Mouse (Mus musculus) C2C12 (cell line): Measurements from ENCODE around the gene Minar1. TPM values are rescaled to one million over a fixed set of nuclear protein-coding genes. Genes with fewer than 3 reads are reported as not detected.

Experiments
- H3K27me3 ChIP-seq: one replicate; pipeline ENCODE4 v1.6.1; 2011; ENCODE audit not compliant: control insufficient read depth, insufficient read depth, insufficient read length
- H3K36me3 ChIP-seq: one replicate; pipeline ENCODE4 v1.6.1; 2011; ENCODE audit not compliant: control insufficient read depth, insufficient read depth
- H3K4me3 ChIP-seq: one replicate; pipeline ENCODE4 v1.5.1; 2011; ENCODE audit warnings: mild to moderate bottlenecking, control low read depth; ENCODE audit not compliant: poor library complexity, insufficient read depth, severe bottlenecking
- H3K79me2 ChIP-seq: one replicate; pipeline ENCODE4 v1.6.1; 2011; ENCODE audit not compliant: control insufficient read depth, insufficient read depth
- H3K79me3 ChIP-seq: one replicate; pipeline ENCODE4 v1.6.1; 2011; ENCODE audit warnings: low read depth, control low read depth
- H3ac ChIP-seq: one replicate; pipeline ENCODE3; 2011; ENCODE audit warnings: low read depth; ENCODE audit not compliant: control insufficient read depth, insufficient read length
- CEBPB ChIP-seq: IDR thresholded peaks from one replicate; pipeline ENCODE4 v1.6.1; 2011; ENCODE audit warnings: low read depth, mild to moderate bottlenecking, control low read depth, moderate library complexity
- CTCF ChIP-seq: IDR thresholded peaks from one replicate; pipeline ENCODE4 v1.5.1; 2011; ENCODE audit not compliant: control insufficient read depth, insufficient read depth, insufficient read length
- FOSL1 ChIP-seq: IDR thresholded peaks from one replicate; pipeline ENCODE4 v1.8.0; 2011; ENCODE audit warnings: mild to moderate bottlenecking, low read length; ENCODE audit not compliant: poor library complexity, insufficient read depth, severe bottlenecking
- MAX ChIP-seq: IDR thresholded peaks from one replicate; pipeline ENCODE4 v1.6.1; 2011; ENCODE audit warnings: mild to moderate bottlenecking, control low read depth
- MYOD1 ChIP-seq: IDR thresholded peaks from one replicate; pipeline ENCODE4 v1.6.1; 2011; ENCODE audit warnings: low read depth; ENCODE audit not compliant: control insufficient read depth, insufficient read length
- MYOG ChIP-seq: IDR thresholded peaks from one replicate; pipeline ENCODE4 v1.6.1; 2011; ENCODE audit not compliant: control insufficient read depth, insufficient read length; ENCODE audit errors: extremely low read depth
- USF1 ChIP-seq: IDR thresholded peaks from one replicate; pipeline ENCODE4 v1.6.1; 2011; ENCODE audit warnings: low read depth, mild to moderate bottlenecking, control low read depth, moderate library complexity
- polyA plus RNA-seq: library from polyadenylated mRNA; unstranded; fragments of >200 nt; fragmentation: generic; extraction: Trizol; gene quantifications from one replicate; pipeline ENCODE4 v1.2.1, GENCODE M21; 2012; ENCODE audit warnings: missing spikeins

The Minar1 gene
- polyA plus RNA-seq, 1 experiment = not detected

GRCm38 (mm10) chr9:89606256-89606655, 16.7 kb downstream of the Minar1 start:
- H3K79me2 ChIP-seq = no peaks in the 10 kb centered on the region
- H3K27me3 ChIP-seq = no peaks in the 10 kb centered on the region
- TF ChIP-seq MYOG (no peak), MYOD1 (no peak), CEBPB (no peak), MAX (no peak), CTCF (no peak), USF1 (no peak), FOSL1 (no peak)
- no peaks in the 10 kb centered on the region for H3K79me3 ChIP-seq
- H3K36me3 ChIP-seq = no peaks in the 10 kb centered on the region
- no peak overlapping the region for H3ac ChIP-seq
- no peak overlapping the region for H3K4me3 ChIP-seq

GRCm38 (mm10) chr9:89601891-89602290, 21.0 kb downstream of the Minar1 start:
- no peaks in the 10 kb centered on the region for H3K79me2 ChIP-seq
- no peak for TF ChIP-seq MYOD1
- no peak for TF ChIP-seq CTCF
- TF ChIP-seq MYOG = no peak
- TF ChIP-seq FOSL1 = no peak
- TF ChIP-seq MAX = no peak
- no peak for TF ChIP-seq USF1
- TF ChIP-seq CEBPB = no peak
- no peaks in the 10 kb centered on the region for H3K79me3 ChIP-seq
- H3ac ChIP-seq = no peak overlapping the region
- no peaks in the 10 kb centered on the region for H3K27me3 ChIP-seq
- no peak overlapping the region for H3K4me3 ChIP-seq
- no peaks in the 10 kb centered on the region for H3K36me3 ChIP-seq

GRCm38 (mm10) chr9:89600677-89601076, 22.2 kb downstream of the Minar1 start:
- Histone ChIP-seq H3K27me3 (no peaks in the 10 kb centered on the region), H3K36me3 (no peaks in the 10 kb centered on the region), H3ac (no peak overlapping the region), H3K79me2 (no peaks in the 10 kb centered on the region), H3K4me3 (no peak overlapping the region), H3K79me3 (no peaks in the 10 kb centered on the region)
- TF ChIP-seq MAX (no peak), FOSL1 (no peak), CEBPB (no peak), MYOD1 (no peak), CTCF (no peak), USF1 (no peak)

GRCm38 (mm10) chr9:89597071-89597470, 25.9 kb downstream of the Minar1 start:
- Histone ChIP-seq H3K79me3 (no peaks in the 10 kb centered on the region), H3K36me3 (no peaks in the 10 kb centered on the region), H3K79me2 (no peaks in the 10 kb centered on the region), H3K4me3 (no peak overlapping the region), H3K27me3 (no peaks in the 10 kb centered on the region), H3ac (no peak overlapping the region)
- TF ChIP-seq USF1 = no peak
- TF ChIP-seq CEBPB = no peak
- TF ChIP-seq MYOG = no peak
- TF ChIP-seq MYOD1 = no peak
- TF ChIP-seq CTCF = no peak
- TF ChIP-seq FOSL1 = no peak
- no peak for TF ChIP-seq MAX

- Histone ChIP-seq H3ac (no peak overlapping the region), H3K79me3 (no peaks in the 10 kb centered on the region), H3K79me2 (no peaks in the 10 kb centered on the region), H3K4me3 (no peak overlapping the region), H3K27me3 (no peaks in the 10 kb centered on the region), H3K36me3 (no peaks in the 10 kb centered on the region)
- no peak for TF ChIP-seq USF1
- TF ChIP-seq FOSL1 = no peak
- no peak for TF ChIP-seq MAX
- TF ChIP-seq CTCF = no peak
- TF ChIP-seq MYOD1 = no peak
- TF ChIP-seq CEBPB = no peak
- no peak for TF ChIP-seq MYOG
These were observed 26.5 kb downstream of the Minar1 start for GRCm38 (mm10) chr9:89596392-89596791.

- H3K4me3 ChIP-seq = no peak overlapping the region
- no peak overlapping the region for H3ac ChIP-seq
- no peaks in the 10 kb centered on the region for H3K79me3 ChIP-seq
- TF ChIP-seq MYOG = no peak
- no peaks in the 10 kb centered on the region for H3K36me3 ChIP-seq
- no peaks in the 10 kb centered on the region for H3K27me3 ChIP-seq
- H3K79me2 ChIP-seq = no peaks in the 10 kb centered on the region
These were observed 30.5 kb downstream of the Minar1 start for GRCm38 (mm10) chr9:89592391-89592790.
